8 mouse cellular contexts compared by ENCODE assay signal in genomic region chr10:3973589-3974070, GRCm38 (mm10). TPM values are rescaled to one million over a fixed set of nuclear protein-coding genes. Genes with fewer than 3 reads are reported as not detected.
DNase-seq lines count a peak whose midpoint lies in the region; ATAC-seq lines count a peak whose summit lies in the region.

No protein-coding gene starts in this region.

- ATAC-seq in heart, embryonic 15.5 days (replicated peaks; ENCODE audit: insufficient number of reproducible peaks, insufficient read depth, low FRiP score, low read depth) = peak; percentile 92
- peak; percentile 88 for ATAC-seq in liver, embryonic 15.5 days (ENCODE audit: insufficient read depth)
- peak; percentile 89 for ATAC-seq in neural tube, embryonic 11.5 days (ENCODE audit: insufficient read depth, low FRiP score, low TSS enrichment)
- peak; percentile 91 for ATAC-seq in stomach, embryonic 16.5 days (ENCODE audit: insufficient read depth, low FRiP score)

- peak; percentile 77 to 79 for DNase-seq in CD8-positive naive resting alpha-beta T cell, adult 2 months (ENCODE audit: low read depth in 2 of 2, low spot score in 2 of 2)
- peak; percentile 83 for DNase-seq in c-Kit-positive CD71-negative TER-119-negative erythroid progenitor cells, embryonic 14.5 days (ENCODE audit: low read depth)
- peak; percentile 81 for DNase-seq in forebrain, embryonic 10.5 days (ENCODE audit: extremely low spot score, low spot score)
- DNase-seq in kidney, postnatal 14 days = peak; percentile 92
- DNase-seq in neural tube, embryonic 11.5 days (ENCODE audit: low spot score) = peak; percentile 89

- H3K4me1 ChIP-seq in forebrain, embryonic 10.5 days = peaks cover 37% of the 10 kb centered on the region
- H3K4me1 ChIP-seq in heart, embryonic 15.5 days (replicated peaks) = peaks cover 13% of the 10 kb centered on the region
- H3K4me1 ChIP-seq in liver, embryonic 15.5 days (replicated peaks) = peaks cover 55% of the 10 kb centered on the region
- H3K4me1 ChIP-seq in neural tube, embryonic 11.5 days (ENCODE audit: control insufficient read depth, insufficient read depth, low read length) = no peaks in the 10 kb centered on the region
- peaks cover 19% of the 10 kb centered on the region; the same call in 1 of the 2 replicates for H3K4me1 ChIP-seq in stomach, embryonic 16.5 days (ENCODE audit: control insufficient read depth, insufficient read depth, low read length)

- WGBS in forebrain, embryonic 10.5 days = under 1% methylated on average over 39 of the region's 39 CpGs
- under 1% methylated on average over 36 of the region's 39 CpGs for WGBS in heart, embryonic 15.5 days
- WGBS in liver, embryonic 15.5 days (ENCODE audit: insufficient replicate concordance) = 0% methylated on average over 39 of the region's 39 CpGs
- WGBS in neural tube, embryonic 11.5 days = under 1% methylated on average over 39 of the region's 39 CpGs
- WGBS in stomach, embryonic 16.5 days = under 1% methylated on average over 39 of the region's 39 CpGs

- H3K9ac ChIP-seq in heart, embryonic 15.5 days = peak overlapping the region; percentile 73
- peak overlapping the region; percentile 89 for H3K9ac ChIP-seq in liver, embryonic 15.5 days
- peak overlapping the region; percentile 68 for H3K9ac ChIP-seq in neural tube, embryonic 11.5 days (ENCODE audit: low read length)
- H3K9ac ChIP-seq in stomach, embryonic 16.5 days (ENCODE audit: low read length) = peak overlapping the region; percentile 83

- peaks cover 5% of the 10 kb centered on the region for H3K36me3 ChIP-seq in forebrain, embryonic 10.5 days (replicated peaks)
- H3K36me3 ChIP-seq in heart, embryonic 15.5 days = no peaks in the 10 kb centered on the region
- peaks cover 10% of the 10 kb centered on the region for H3K36me3 ChIP-seq in liver, embryonic 15.5 days (replicated peaks)
- no peaks in the 10 kb centered on the region for H3K36me3 ChIP-seq in neural tube, embryonic 11.5 days (ENCODE audit: control insufficient read depth, insufficient read depth, low read length)
- H3K36me3 ChIP-seq in stomach, embryonic 16.5 days (ENCODE audit: control insufficient read depth, insufficient read depth, low read length) = no peaks in the 10 kb centered on the region

- H3K4me2 ChIP-seq in heart, embryonic 15.5 days = peak overlapping the region; percentile 92
- peak overlapping the region; percentile 98 for H3K4me2 ChIP-seq in liver, embryonic 15.5 days
- peak overlapping the region; percentile 84 for H3K4me2 ChIP-seq in neural tube, embryonic 11.5 days (ENCODE audit: low read depth)
- H3K4me2 ChIP-seq in stomach, embryonic 16.5 days (ENCODE audit: low read depth, low read length) = peak overlapping the region; percentile 58

- peak overlapping the region; percentile 79 for H3K4me3 ChIP-seq in forebrain, embryonic 10.5 days
- H3K4me3 ChIP-seq in heart, embryonic 15.5 days = peak overlapping the region; percentile 79
- peak overlapping the region; percentile 84 for H3K4me3 ChIP-seq in liver, embryonic 15.5 days (replicated peaks)
- H3K4me3 ChIP-seq in neural tube, embryonic 11.5 days (ENCODE audit: low read depth, low read length) = peak overlapping the region; percentile 62
- H3K4me3 ChIP-seq in stomach, embryonic 16.5 days (replicated peaks; ENCODE audit: low read length) = peak overlapping the region; percentile 76

- H3K27me3 ChIP-seq in forebrain, embryonic 10.5 days (ENCODE audit: poor library complexity, severe bottlenecking) = no peaks in the 10 kb centered on the region
- no peaks in the 10 kb centered on the region for H3K27me3 ChIP-seq in heart, embryonic 15.5 days
- H3K27me3 ChIP-seq in liver, embryonic 15.5 days = no peaks in the 10 kb centered on the region
- no peaks in the 10 kb centered on the region for H3K27me3 ChIP-seq in neural tube, embryonic 11.5 days (ENCODE audit: control insufficient read depth, insufficient read depth, low read length)
- no peaks in the 10 kb centered on the region for H3K27me3 ChIP-seq in stomach, embryonic 16.5 days (ENCODE audit: control insufficient read depth, insufficient read depth, low read length)

- peak overlapping the region; percentile 97 for H3K27ac ChIP-seq in forebrain, embryonic 10.5 days
- peak overlapping the region; percentile 93 for H3K27ac ChIP-seq in heart, embryonic 15.5 days
- peak overlapping the region; percentile 94 for H3K27ac ChIP-seq in liver, embryonic 15.5 days (replicated peaks)
- peak overlapping the region; percentile 58 for H3K27ac ChIP-seq in neural tube, embryonic 11.5 days (ENCODE audit: low read depth, low read length)
- peak overlapping the region; percentile 93 for H3K27ac ChIP-seq in stomach, embryonic 16.5 days (ENCODE audit: low read length)

- no peaks in the 10 kb centered on the region for H3K9me3 ChIP-seq in forebrain, embryonic 10.5 days
- H3K9me3 ChIP-seq in heart, embryonic 15.5 days (replicated peaks) = no peaks in the 10 kb centered on the region
- no peaks in the 10 kb centered on the region for H3K9me3 ChIP-seq in liver, embryonic 15.5 days (replicated peaks)
- no peaks in the 10 kb centered on the region for H3K9me3 ChIP-seq in neural tube, embryonic 11.5 days (ENCODE audit: control insufficient read depth, low read length)
- no peaks in the 10 kb centered on the region for H3K9me3 ChIP-seq in stomach, embryonic 16.5 days (replicated peaks; ENCODE audit: control insufficient read depth, low read length)

RNA-seq across cellular contexts. Expression of gene Mthfd1l, which starts 0.7 kb away (rescaled TPM):
- 24.5 and 26.8 TPM in 2 replicates for polyA plus RNA-seq in forebrain, embryonic 10.5 days (2016; fragmentation: Nextera tagmentation; extraction: Ambion mirVana)
- 7.5 and 8.3 TPM in 2 replicates for polyA plus RNA-seq in heart, embryonic 15.5 days (2015; fragmentation: Nextera tagmentation; extraction: Ambion mirVana)
- polyA plus RNA-seq in liver, embryonic 15.5 days (2015; fragmentation: Nextera tagmentation; extraction: Ambion mirVana) = 18.9 and 20.1 TPM in 2 replicates
- 13.5 and 14.7 TPM in 2 replicates for polyA plus RNA-seq in neural tube, embryonic 11.5 days (2014; fragmentation: Nextera tagmentation; extraction: Ambion mirVana)
- polyA plus RNA-seq in stomach, embryonic 16.5 days (2015; fragmentation: Nextera tagmentation; extraction: Ambion mirVana) = 14.0 and 14.8 TPM in 2 replicates

Comparison
In these comparisons a context has a peak if more than half of its experiments do, and no peak if none do; other contexts are left out.
1. Peak in every context shown above with its lines: DNase-seq, ATAC-seq, H3K4me3 ChIP-seq and H3K27ac ChIP-seq.